Mouse (Mus musculus) adipocyte (in vitro differentiated cells): ENCODE measurements around the gene Celf5.
A peak's percentile ranks its signal among the peaks of the same experiment; 100 is the strongest.

Experiments
- DNase-seq: peaks from one replicate; pipeline ENCODE4 v3.0.0-alpha.2; 2016; ENCODE audit warnings: low spot score

The Celf5 gene

DNA sequence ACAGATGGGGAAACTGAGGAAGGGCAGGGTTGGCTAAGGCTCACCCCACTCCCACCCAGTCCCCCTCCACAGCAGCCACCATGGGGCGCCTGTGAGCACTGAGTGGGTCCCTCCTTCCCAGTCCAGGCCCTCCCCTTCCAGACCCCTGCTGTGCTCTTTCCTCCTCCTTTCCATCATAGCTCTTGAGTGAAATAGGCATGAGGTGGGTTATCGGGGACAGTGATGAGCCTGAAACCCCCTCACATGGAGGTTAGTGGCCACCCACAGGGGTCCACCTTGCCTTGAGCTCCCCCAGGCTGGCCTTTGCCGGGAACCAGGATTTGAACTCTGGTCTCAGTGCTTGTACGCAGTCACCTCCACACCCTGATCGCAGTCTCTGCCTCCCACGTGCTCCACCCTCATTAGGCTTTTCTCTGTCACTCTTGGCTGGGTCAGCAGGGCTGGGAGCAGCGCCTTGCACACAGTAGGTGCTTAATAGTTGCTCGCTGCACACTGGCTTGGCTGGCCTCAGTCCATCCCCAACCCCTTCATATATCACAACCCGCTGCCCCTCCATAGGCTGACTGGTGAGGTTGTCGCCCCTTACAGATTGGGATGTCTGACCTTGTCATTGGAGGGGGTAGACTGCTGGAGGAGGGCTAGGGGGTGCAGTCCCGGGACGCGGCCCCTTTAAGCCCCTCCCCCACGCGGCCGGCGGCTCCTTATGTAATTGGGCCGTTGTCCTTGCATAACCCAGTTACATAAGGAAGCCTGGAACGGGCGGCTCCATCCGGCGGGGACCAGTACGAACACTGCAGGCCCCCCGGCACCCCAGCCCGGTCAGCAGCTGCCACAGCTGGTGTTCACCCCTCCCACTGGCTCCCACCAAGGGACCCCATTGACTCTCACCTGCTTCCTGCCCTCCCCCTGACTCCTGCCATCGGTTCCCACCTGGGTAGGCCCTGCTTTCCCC is 68.9 kb downstream of the Celf5 start:
- no peak for DNase-seq

DNA sequence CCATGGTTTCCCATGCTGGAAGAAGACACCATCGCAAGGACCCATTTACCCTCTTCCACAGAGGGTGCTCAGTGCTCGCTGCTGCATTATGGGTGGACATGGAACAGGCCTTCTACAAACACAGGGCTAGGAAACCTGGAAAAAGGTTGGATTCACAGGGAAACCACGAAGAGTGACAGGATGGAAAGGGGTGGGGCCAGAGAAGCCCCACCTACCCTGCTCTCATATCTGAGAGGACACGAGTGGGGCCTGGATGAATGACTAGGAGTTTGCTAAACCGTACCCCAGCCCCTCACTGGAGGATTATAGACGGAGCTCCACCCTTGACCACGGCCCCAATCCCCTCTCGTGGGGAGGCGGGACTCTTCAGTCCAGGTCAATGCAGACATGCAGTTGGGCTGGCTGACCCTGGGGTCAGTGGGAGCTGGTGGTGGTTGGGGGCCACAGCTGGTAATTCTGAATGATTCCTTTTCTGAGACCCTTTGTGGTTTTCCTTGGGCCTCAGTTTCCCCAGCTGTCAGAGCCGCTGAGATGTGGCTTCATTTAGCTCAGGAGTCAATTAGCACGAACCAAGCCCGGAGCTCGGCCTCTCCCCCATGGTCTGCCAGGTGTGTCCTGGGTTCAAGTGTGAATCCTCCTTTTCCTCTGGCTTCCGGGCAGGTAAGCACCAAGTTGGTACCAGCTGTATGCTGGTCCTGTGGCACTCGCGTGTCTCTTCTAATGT is 69.8 kb downstream of the Celf5 start:
- DNase-seq = no peak

DNA sequence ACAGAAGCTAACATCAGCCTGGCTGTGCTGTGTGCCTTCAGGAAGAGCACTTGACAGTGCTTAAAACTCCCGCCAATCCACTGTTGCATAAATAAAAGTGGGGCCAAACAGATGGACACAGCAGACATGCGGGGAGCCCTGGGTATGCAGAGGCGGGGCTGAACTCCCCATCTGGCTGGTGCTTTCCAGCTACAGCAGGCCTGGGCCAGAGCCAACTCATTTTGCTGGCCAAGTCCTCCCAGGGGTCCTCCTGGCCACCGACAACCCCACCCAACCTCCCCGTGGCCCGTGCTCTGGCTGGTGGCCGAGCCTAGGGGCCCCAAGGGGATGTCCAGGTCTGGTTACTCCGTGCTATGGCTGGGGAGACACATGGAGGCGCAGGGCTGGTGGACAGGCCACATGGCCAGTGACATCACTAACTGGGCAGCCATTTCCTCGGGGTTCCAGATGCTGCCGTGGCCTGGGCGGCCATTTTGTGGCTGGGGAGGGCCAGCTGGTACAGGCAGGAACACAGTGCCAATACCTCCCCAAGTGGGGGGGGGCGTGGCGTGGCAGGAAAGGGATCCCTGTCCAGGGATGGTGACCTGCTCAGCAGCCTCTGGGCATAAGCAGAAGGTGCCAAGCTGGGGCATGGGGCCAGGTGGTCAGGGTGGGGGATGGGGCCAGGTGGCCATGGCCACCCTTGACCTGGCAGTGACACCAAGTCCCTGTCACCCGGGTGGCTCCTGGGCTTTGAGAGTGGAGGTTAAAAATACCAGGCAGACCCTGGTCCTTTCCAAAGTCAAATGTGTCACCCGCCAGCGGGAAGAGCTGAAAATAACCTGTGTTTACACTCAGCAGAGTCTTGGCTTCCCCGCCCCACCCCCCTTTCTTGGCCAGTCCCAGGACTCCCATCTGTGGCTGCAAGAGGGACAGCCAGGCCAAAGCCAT is 70.8 kb downstream of the Celf5 start:
- DNase-seq = peak; percentile 80

DNA sequence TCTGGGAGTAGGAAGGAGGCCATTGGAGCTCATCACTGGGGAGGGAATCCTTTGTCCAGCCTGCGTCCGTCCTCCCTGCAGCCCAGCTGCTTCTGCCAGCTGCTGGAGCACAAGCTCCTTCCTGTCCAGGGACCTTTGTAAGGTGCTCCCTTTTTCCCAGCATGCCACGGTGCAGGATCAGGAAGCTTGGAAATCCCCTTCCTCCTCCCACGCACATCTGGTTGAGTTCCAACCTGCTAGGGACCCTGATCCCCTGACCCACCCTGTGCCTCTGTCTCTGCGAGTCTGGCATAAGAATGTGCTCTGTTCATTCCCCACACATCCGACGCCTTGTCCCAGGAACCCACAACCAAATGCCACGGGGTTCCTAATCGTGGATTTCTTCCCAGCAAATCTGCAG is 71.5 kb downstream of the Celf5 start:
- DNase-seq = no peak

DNA sequence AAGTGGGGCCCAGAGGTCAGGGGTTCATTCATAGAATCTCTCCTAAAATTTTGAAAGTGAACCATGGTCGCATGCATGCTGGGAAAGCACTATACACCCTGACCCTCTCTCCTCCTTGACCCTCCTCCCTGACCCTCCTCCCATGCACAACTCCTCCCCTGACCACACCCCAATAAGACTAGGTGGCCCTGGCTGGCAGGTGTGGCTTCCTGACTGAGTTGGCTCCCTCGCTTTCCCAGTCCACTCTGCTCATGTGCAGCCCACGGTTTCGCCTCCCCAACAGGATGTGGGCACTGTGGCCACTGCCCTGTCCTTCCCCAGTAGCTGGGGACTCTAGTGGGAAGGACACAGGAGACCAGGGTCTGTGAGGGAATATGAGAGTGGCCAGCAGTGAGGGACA is 72.2 kb downstream of the Celf5 start:
- no peak for DNase-seq

DNA sequence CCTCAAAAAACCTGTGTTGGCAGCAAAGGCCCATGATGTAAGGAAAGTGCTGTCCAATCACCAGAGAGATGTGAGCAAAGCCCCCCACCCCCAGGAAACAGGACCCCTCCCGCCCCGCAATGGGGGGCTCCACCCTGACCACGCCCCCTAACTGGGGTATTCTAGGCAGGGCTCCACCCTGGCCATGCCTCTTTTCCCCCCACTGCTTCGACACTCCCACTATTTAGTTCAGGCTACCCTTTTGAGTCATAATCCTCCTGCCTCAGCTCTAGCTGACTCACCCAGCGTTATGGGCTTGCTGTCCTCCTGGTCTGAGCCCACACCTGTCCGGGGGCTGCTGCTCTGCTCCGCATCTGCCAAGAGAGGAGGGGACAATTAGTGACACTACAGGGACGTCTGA is 73.2 kb downstream of the Celf5 start:
- DNase-seq = no peak
